Mouse (Mus musculus) left cerebral cortex, postnatal 4 days (tissue): ENCODE measurements around the gene Slc4a11. TPM values are rescaled to one million over a fixed set of nuclear protein-coding genes. Genes with fewer than 3 reads are reported as not detected.
"Not testable (repeated sequence)": the region's sequence is repeated elsewhere in the genome, so short reads cannot be mapped to it uniquely, and the experiment has no call there.

Source experiments
- DNase-seq: peaks from one replicate; pipeline ENCODE4 v3.0.0-alpha.2; 2022
- intact Hi-C: fragments of 180-260 bp; cut with DNase I; formaldehyde crosslinking; loops from one replicate; pipeline ENCODE4 v1.15.1; 2025
- total RNA-seq, 2 experiments: library from RNA; stranded (reverse); gene quantifications; 2 replicates each; pipeline ENCODE4 v1.2.3; 2021

Slc4a11 gene
- total RNA-seq, 2 experiments from 2014 or later, result 0.34 to 0.83 TPM

GRCm38 (mm10) chr2:130685426-130685825 is 11.9 kb downstream of the Slc4a11 start:
- intact Hi-C loops, result no loop called here
- no peak for DNase-seq

DNA sequence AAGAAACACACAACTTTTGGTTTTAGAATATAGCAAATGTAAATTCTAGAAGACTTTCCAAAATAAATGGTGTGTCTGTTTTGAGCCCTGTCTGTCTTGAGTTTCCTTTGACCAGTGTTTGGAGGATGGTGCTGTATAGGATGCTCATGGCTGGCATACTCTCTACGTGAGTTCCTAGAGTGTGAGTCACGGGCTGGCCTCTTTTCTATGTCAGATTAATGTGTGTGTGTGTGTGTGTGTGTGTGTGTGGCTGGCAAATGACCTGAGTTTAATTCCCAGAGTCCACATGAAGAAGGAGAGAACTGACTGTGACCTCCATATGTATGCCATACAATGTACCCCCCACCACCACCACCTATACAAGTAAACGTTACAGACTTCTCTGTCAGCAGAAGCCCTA is 15.8 kb downstream of the Slc4a11 start:
- intact Hi-C loops, result no loop called here
- no peak for DNase-seq

GRCm38 (mm10) chr2:130679899-130680298 is 17.4 kb downstream of the Slc4a11 start:
- intact Hi-C loops, result no loop called here
- no peak for DNase-seq

DNA sequence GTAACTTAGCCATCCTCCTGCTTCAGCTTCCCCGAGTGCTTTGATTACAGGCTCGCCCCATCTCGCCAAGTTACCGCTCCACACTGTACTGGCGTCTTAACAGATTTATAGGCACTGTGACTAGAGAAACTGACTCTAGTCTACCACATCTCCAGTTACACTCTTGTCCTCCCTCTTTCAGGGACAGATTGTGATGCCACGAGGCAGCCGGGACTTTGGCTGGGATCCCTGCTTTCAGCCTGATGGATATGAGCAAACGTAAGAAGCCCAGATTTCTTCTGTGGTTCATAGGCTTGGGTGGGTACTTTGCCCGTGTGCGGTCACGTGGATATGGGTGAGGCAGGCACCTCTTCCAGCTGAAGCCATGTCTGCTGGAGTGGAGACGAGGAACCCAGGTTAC is 18.2 kb downstream of the Slc4a11 start:
- no peak for DNase-seq
- intact Hi-C loops, result no loop called here

- intact Hi-C loops, result no loop called here
Measured at GRCm38 (mm10) chr2:130677211-130677610, 20.1 kb downstream of the Slc4a11 start.

GRCm38 (mm10) chr2:130667559-130667958 is 29.8 kb downstream of the Slc4a11 start, which contains the start of gene Itpa:
Itpa (plus strand) TSS chr2:130667610.
- intact Hi-C loops, result no loop called here

More at GRCm38 (mm10) chr2:130677211-130677610, 20.1 kb downstream of the Slc4a11 start:
- DNase-seq, result no peak

DNA sequence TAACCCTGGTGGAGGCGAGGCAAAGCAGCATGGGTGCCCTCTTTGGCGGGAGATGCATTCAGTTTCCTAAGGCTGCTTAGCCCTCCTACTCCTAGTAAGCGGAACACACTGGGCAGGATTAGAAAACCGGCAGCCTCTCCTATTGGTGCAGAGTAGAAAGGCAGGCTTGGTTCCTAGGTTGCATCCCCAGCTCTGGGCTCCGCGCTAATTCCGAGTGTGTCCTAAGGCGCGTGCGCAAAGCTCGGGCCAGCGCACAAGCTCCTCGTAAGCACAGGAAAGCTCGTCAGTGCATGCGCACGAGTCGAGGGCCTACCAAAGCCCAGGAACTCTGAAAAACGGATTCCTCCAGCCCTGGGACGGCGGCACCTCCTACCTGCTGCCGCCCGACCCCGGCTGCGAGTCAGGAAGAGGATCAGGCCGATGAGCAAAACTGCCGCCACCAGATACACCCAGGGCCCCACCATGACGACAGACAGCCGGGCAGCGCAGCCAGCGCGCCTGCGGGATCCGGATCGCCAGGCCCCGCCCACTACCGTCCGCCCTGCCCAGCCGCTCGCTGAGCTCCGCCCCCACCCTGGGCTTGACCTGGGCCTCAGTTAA is 33.1 kb downstream of the Slc4a11 start, which contains the start of gene Ddrgk1:
Gene Ddrgk1, minus strand, starts transcription at position 558 of the 600 bp plus-strand sequence.
- DNase-seq, result peak; percentile 93
- intact Hi-C loops, result no loop called here

More at GRCm38 (mm10) chr2:130667559-130667958, 29.8 kb downstream of the Slc4a11 start, which contains the start of gene Itpa:
- peak; percentile 90 for DNase-seq

DNA sequence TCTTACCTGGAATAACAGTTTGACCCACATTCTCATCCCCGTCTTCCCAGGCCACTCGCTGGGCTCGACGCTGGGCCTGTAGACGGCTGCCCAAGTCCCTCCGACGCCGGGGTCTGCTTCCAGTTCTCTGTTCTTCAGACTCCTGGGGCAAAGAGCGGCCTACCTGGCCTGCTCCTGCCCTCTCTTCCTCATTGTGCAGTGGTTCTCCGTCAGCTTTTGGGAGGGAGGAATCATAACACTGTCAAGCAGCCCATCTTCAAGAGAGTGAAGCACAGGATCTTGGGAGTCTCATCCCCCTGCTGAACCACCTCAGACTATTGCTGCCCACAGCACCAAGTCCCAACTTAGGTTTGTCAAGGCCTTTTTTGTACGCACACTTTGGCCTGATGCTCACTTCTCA is 34.0 kb downstream of the Slc4a11 start:
- intact Hi-C loops, result no loop called here
- no peak for DNase-seq

DNA sequence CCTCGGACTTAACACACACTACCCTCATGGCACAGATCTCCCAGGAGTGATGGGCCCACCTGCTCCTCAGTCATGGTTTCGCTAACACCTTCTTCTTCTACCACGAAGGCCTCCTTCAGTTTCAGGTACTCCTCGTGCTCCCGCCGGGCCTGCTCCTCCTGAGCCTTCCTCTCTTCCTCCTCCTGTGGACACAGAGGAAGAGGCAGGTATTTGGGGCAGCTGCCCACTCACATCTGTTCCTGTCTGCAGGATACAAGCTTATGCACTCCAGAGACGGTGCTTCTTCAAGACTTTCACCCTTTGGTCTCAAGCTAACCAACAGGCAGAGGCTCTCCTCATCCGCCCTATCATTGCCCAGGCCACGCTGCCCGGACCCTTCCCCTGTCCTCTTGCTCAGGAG is 38.8 kb downstream of the Slc4a11 start:
- intact Hi-C loops, result no loop called here
- no peak for DNase-seq

DNA sequence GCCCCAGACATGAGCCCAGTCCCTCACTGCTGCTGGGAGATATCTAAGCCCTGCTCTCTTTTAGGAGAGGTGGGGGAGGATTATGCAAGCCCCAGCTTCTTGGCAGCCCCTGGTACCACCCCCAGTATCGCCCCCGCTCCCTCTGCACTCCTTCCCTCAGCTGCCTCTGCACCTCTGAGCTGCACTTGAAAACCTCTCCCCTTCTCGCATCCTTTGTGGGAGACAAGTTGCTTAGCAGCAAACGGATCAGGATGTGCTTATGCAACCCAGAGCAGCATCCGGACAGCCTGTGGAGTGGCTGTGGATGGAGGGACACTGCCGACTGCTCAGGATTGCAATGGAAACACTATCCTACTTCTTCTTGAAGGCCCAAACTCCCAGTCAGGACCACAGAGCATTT is 39.8 kb downstream of the Slc4a11 start:
- no peak for DNase-seq
- intact Hi-C loops, result no loop called here

DNA sequence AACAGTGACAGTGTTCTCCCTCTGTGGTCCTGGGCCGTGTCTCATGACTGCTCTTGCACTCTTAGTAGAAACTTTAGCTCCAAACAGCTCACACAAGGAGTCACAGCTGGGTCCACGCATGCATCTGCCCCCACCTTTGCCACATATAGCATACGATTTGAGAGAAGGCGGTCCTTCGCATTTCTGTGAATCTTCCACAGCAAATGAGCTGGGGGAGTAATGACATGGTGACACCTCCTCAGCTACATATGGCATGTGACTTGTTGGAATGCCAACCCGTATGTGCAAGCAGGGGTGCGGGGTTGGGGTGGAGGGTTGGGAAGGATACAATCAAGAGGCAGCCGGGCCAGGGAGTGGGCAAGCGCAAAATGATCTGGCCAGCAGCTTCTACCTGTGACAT is 40.8 kb downstream of the Slc4a11 start:
- DNase-seq, result no peak
- intact Hi-C loops, result no loop called here

GRCm38 (mm10) chr2:130655660-130656339 is 41.5 kb downstream of the Slc4a11 start:
- intact Hi-C loops, result no loop called here
- DNase-seq, result no peak

DNA sequence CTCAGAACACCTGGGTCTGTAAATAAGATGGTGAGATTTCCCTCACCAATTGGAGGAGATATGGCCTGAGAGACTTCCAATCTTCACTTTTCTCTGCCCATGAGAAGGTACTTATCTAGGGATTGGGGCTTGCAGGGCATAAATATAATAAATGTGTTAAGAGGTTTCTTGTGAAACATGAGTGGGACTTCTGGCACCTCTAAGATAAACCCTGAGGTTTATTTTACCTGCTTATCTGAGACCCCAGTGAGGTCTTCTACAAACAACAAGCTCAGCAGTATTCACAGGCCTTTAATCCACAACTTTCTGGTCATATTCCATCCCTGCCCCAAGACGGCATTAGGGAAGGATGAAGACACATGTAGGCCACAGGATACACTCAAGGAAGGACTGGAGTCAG is 43.6 kb downstream of the Slc4a11 start:
- intact Hi-C loops, result no loop called here
- no peak for DNase-seq

GRCm38 (mm10) chr2:130653303-130653702 is 44.0 kb downstream of the Slc4a11 start:
- no peak for DNase-seq
- intact Hi-C loops, result no loop called here

- intact Hi-C loops, DNase-seq: not testable (repeated sequence)
Measured at GRCm38 (mm10) chr2:130649028-130649427, 48.3 kb downstream of the Slc4a11 start.

GRCm38 (mm10) chr2:130645198-130645597 is 52.1 kb downstream of the Slc4a11 start:
- intact Hi-C loops, result no loop called here

GRCm38 (mm10) chr2:130642684-130643369 is 54.5 kb downstream of the Slc4a11 start, which contains the start of gene Lzts3:
Lzts3 (minus strand) TSS chr2:130642803.
- peak; percentile 97 for DNase-seq
- intact Hi-C loops, result no loop called here

More at GRCm38 (mm10) chr2:130645198-130645597, 52.1 kb downstream of the Slc4a11 start:
- DNase-seq, result no peak

DNA sequence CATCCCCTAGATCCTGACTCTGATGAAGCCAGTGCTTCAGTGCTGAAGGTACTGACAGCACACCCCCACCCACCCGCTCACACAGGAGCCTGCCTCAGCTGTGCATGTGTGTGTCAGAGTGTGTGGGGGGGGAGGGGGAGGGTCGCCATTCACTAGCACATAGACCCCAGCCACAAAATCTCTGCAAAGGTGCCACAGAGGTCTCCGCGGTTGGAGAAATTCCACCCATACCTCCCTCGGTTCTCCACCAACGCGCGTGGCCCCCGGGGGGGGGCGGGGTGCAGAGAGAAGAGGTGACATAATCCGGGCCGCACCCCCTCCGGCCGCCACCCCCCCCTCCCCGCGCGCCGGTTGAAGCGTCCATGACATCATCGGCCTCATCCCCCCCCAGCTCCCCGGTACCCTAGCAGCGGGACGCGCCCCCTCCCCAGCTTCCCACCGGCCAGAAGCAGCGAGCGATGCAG is 55.1 kb downstream of the Slc4a11 start:
- intact Hi-C loops, result no loop called here
- DNase-seq, result no peak

- DNase-seq, result no peak
- intact Hi-C loops, result no loop called here
Measured at GRCm38 (mm10) chr2:130641351-130642025, 55.8 kb downstream of the Slc4a11 start.

- no peak for DNase-seq
- intact Hi-C loops, result no loop called here
Measured at GRCm38 (mm10) chr2:130639276-130639675, 58.0 kb downstream of the Slc4a11 start.

DNA sequence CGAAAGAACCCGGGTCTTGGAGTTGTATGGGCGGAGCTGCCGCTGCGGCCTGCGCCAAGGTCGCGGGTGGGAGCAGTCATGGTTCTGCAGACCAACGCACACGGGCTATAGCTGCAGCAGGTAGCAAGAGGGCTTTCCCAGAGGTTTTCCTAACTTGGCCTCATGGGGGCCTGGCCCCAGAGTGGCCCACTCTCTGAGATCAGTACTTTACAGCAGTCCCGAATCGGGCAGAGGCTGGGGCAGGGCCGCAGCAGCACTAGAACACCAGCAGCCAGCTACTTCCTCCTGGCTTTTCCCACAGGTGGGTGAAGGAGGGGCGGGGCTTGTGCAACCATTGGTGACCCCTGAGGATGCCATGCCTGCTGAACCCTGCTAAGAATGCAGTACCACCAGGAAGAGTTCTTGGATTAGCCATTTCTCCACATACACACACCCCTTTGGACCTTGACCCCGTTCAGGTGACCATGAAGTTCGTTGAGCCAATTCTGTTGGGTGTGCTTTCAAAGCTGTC is 59.2 kb downstream of the Slc4a11 start:
- intact Hi-C loops, result no loop called here
- DNase-seq, result no peak
